Mouse (Mus musculus) heart, postnatal 4 days (tissue): Measurements from ENCODE around the gene Sncg. TPM values are rescaled to one million over a fixed set of nuclear protein-coding genes. Genes with fewer than 3 reads are reported as not detected.
"Not testable (repeated sequence)": the region's sequence is repeated elsewhere in the genome, so short reads cannot be mapped to it uniquely, and the experiment has no call there.

Source experiments
- DNase-seq: peaks from one replicate; pipeline ENCODE4 v3.0.0; 2021
- total RNA-seq, 2 experiments: library from RNA; stranded (reverse); gene quantifications; 2 replicates each; pipeline ENCODE4 v1.2.3; 2021

The Sncg gene
- 1 to 10 TPM; 2.3 to 2.9 TPM for total RNA-seq

DNA sequence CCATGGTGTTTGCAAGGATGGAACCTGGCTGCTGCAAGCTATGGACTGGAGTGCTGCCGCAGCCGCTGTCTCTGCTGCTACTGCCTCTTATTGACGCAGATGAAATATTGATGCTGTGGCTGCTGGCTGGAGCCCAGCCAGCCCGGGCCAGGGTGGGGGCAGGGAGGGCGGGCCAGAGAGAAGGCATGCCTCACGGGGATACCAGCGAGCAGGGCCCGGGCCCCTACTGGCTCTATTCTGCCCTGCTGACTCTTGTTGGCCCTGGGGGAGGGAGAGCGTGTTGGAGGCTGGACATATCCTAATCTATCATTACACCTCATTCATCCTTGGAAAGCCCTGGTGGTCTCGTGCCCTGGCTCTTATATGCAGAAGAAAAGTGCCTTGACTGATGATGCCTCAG, at the start of gene Sncg:
Sncg (minus strand) TSS at position 213 of the 400 bp plus-strand sequence.
- DNase-seq, result no peak

DNA sequence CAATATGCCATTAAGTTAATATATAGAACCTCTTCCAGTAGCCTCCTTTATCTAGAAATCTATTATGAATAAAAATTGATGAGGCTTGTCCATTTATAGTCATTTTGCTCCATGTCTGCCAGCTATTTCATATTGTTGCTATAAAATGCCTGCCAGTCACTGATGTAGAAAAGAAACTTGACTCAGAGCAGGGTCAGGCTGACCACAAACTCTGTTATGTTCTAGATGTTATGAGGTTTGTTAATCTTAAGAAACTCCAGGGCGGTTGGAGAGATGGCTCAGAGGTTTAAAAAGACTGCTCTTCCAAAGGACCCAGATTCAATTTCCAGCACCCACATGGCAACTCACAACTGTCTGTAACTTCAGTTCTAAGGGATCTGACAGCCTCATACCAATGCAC, 46.5 kb upstream of the Sncg start:
- DNase-seq, result no peak

DNA sequence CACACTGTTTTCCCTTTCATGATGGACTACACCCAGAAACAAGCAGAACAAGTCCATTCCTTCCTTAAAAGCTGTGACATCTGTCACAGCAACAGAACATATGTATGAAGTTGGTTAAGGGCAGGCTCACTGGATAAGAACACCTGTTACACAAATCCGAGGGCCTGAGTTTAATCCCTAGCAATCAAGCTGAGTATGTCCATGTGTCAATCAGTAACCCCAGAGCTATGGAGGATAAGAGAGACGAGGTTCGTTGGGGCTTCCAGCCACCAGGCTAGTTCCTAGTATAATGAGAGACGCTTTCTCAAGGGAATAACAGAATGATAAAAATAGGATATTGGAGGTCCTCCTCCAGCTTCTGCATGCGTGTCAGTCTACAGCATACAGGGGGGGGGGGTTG, 42.9 kb upstream of the Sncg start:
- DNase-seq, result no peak

DNA sequence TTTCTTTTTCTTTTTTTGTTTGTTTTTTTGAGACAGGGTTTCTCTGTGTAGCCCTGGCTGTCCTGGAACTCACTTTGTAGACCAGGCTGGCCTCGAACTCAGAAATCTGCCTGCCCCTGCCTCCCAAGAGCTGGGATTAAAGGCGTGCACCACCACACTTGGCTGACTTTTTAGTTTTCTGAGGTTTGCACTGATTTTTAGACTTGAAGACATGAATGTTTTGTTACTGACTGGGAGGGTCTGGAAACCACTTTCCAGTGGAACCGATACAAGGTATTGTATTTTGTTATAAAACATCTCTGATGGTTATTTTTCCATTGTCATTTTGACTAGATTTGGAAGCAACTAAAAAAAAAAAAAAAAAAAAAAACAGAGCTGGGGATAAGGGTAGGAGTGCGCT, 42.4 kb upstream of the Sncg start:
- not testable (repeated sequence) for DNase-seq

DNA sequence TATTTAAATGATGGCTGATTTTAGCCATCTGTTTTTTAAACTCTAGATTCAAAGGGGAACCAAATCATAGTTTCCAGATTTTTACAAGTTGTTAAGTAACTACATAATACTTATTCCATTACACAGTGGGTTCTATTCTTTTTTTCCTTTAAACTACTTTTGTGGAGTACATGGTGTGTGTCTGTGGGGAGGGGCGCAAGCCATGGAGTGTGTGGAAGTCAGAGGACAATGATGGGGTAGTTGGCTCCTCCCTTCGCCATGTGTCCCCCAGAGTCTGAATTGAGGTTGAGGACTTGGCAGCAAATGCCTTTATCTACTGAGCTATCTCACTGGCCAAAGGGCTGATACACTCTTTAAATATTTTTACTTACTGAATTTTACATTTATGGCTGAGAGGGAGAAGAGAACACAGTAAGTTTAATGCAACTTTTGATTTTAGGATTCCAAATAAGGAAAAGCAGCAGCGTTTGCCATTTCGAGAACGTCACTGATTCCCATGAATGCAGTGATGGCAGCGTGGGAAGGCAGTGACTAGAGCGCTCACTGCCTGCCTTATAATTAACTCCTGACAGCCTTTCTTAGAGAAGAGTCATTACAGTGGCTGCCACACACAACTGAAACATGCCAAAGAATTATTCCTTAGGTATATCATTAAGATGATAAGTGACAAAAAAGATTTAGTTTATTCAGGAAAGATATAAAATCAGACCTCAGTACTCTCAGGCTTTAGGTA, 37.7 kb upstream of the Sncg start:
- no peak for DNase-seq

DNA sequence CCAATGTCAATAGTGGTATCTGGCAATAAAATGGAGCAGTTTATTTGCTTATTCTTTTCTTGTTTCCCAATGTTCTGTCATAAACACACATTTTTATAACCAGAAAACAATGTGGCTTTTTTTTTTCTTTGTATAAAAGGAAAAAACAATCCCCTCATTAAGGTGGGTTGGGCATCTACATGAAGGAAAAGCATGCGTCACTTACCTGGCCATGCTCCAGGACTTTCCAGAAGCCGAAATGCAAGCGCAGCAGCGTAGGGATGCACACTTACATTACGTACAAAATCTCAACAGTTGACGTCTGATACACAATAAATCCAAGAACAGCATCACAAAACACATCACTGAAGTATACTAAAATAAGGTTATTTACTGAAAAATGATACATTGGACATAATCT, 36.1 kb upstream of the Sncg start:
- DNase-seq, result no peak

DNA sequence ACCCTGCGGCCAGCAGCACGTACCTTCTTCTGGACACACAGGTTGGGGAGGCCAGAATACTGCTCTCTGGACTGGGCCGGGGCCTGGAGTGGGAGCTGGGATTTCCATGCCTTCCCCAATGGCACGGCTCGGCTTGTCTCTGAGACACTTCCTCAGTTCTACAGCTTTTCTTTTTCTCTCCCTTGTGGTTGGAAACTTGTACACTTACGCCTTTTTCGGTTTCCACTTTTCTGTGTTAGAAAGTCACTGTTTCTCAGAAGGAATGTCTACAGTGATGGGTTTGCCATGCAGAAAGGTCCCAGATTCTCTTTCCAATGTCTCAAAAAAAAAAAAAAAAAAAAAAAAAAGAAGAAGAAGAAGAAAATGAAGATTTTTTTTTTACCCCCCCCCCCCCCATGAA, 28.8 kb upstream of the Sncg start:
- no peak for DNase-seq

DNA sequence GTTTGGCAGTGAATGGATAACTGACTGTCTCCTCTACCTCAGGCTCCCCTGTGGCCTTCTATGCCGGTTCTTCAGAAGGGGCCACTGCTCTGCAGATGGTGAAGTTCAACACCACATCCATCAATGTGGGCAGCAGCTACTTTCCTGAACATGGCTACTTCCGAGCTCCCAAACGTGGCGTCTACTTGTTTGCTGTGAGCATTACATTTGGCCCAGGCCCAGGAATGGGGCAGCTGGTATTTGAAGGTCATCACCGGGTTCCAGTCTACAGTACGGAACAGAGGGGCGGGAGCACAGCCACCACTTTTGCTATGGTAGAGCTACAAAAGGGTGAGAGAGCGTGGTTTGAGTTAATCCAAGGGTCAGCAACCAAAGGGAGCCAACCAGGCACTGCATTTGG, 28.3 kb upstream of the Sncg start:
- peak; percentile 57 for DNase-seq

DNA sequence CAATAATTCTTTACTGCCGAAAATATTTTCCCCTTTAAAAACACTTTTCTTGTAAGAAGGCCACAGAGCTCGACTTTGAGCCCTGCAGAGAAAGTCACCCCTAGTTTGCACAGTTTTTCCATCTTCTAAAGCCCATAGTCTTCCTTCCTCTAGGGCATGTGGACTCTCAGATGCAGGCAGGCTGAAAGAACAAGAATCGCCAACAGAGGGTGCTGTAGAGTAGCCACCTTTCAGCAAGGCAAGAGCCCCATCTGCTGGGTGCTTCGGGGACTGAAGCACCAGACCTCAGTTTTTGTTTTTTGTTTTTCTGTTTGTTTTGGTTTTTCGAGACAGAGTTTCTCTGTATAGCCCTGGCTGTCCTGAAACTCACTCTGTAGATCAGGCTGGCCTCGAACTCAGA, 26.5 kb upstream of the Sncg start:
- peak; percentile 88 for DNase-seq

DNA sequence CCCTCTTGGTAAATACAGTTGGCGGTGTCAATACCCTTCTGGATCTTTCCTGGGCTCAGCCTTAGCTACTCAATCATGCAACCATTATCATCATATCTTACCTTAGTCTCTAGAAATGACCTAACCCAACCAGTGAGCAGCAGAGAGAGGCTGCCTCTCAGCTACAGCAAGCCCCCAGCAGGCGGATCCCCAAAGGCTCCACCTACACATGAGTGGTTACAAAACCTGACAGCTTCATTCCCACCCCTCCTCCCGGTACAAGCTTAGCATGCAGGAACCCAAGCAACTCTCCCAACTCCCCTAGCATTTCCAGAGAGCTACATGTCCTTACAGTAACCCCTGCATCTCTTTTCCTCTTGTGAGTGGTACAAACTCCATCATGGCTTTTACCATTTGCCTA, 25.4 kb upstream of the Sncg start:
- DNase-seq, result no peak

DNA sequence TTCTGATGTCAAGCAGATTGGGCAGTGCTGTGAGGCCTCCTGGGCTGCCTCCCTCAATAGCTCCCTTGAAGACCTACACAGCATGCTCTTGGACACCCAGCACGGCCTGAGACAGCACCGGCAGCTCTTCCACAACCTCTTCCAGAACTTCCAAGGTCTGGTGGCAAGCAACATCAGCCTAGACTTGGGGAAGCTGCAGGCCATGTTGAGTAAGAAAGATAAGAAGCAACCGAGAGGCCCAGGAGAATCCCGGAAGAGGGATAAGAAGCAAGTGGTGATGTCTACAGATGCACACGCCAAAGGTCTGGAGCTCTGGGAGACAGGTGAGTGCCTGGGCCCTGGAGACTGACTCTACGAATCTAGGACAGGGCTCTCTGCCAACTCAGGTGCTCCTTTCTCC, 24.7 kb upstream of the Sncg start:
- DNase-seq, result no peak

DNA sequence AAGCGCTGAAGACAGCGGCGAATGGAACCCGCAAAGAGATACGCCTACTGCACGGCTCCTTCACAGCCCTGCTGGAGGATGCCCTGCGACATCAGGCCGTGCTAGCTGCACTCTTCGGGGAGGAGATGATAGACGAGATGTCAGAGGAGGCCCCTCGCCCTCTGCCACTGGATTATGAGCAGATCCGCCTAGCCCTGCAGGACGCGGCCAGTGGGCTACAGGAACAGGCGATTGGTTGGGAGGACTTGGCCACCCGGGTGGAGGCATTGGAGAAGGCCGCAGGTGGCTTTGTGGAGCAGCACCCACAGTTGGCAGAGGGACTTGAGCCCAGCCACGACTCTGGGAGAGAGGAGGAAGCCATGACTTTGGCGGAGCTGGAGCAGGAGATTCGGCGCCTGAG, 24.3 kb upstream of the Sncg start:
- no peak for DNase-seq

DNA sequence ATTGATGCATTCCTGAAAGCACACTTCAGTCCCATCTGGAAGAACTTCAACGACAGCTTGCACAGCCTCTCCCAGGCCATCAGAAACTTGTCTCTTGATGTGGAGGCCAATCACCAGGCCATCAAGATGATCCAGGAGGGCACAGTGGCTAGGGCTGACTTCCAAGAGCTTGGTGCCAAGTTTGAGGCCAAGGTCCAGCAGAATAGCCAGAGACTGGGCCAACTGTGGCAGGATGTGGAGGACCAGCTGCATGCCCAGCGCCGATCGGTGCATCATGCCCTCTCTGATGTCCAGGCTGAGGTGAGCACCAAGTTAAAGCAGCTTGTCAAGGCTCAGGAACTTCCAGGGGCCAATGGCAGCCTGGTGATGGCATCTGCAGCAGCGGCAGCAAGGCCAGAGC, 23.3 kb upstream of the Sncg start:
- no peak for DNase-seq

DNA sequence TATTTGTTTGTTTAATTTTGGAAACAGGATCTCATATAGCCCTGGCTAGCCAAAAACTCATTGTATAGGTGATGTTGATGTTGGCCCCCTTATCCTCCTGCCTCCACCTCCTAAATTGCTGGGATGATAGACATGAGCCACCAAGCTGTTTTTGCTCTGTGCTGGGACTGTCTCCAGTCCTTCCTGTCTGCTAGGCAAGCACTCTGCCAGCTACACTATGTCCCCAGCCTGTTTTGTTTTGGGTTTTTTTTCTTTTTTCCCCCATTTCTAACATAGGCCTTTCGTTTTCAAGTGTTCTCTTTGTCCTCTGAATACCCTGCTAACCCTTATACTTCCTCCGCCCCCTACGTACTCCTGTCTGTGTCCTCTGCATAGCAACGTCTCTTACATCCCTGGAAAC, 18.7 kb upstream of the Sncg start:
- DNase-seq, result no peak

DNA sequence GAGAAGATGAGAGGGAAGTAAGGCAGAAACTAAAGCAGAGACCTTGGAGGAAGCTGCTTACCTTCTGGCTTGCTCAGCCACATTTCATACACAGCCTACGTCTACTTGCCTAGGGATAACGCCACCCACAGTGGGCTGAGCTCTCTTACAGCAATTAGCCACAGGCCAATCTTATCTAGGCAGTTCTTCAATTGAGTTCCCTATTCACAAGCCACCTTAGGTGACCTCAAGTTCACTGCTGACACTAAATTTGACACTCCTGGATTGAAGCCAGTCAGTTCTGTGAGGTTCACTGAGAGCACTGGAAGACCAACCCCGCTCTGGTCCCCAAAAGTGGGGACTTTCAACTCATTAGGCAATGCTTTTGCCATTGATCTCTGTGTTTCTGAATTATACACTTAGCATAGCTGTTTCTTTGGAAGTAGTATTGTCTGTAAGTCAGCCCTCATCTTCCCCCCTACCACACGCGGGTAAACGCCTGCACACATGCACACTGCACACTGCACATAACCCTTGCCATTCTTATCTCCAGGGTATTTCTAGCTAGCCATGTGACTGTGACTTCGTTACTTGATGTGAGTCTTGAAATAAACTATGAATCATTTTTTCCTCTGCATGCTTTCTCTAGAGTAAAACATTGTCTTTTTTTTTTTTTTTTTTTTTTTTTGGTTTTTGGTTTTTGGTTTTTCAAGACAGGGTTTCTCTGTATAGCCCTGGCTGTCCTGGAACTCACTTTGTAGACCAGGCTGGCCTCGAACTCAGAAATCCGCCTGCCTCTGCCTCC, 8.5 kb upstream of the Sncg start:
- DNase-seq, result no peak

DNA sequence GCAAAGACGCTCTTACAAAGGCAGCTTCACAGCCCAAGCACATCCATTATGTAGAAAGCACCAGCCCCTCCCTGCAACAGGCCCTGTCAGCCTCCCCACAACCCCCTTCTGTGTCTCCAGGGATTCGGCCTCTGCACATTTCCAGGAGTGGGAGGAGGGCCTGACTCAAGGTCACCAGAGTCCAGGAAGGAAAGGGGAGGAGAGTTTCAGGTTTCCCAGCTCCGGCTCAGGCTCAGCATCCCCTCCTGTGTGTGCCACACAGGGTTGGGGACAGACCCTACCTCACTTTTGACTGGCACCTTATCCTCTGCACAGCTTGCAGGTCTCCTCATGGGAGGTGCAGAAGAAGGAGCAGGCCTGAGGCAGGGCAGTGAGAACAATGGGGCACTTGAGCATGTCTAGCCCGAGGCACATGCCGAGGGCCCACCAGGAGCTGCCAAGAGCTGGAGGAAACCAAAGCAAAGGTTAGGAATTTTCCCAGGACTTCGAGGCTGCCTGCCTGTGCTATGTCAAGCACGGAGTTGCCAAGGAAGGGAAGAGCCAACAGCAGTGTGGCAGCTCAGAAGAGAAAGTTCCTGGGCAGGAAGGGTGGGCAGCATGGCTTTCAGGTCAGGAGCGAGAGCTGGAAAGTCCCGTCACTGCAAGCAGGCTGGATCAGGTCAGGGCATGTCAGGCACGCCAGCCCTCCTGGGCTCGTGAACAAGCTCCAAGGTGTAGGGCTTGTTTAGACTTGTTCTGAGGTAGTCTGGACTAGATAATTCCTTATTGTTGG, 4.2 kb upstream of the Sncg start:
- peak; percentile 63 for DNase-seq

DNA sequence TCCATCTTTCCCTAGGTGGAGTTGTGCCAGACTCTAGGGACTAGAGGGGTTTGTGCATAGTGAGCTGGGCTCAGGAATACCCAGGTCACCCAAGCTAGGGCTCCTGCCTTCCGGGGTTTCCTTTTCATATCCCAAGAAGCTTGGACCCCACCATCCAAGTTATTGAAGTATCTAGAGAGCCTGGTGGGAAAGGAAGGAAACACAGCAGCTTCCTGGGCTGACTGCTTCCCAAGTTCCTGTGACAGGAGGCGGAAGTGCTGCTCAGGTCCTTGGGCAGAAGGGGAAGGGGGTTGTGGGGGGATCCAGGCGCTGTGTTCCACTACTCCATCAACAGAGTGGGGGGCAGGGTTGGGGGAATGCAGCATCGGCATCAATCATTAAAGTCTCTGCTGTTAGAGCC, 2.5 kb upstream of the Sncg start:
- no peak for DNase-seq

DNA sequence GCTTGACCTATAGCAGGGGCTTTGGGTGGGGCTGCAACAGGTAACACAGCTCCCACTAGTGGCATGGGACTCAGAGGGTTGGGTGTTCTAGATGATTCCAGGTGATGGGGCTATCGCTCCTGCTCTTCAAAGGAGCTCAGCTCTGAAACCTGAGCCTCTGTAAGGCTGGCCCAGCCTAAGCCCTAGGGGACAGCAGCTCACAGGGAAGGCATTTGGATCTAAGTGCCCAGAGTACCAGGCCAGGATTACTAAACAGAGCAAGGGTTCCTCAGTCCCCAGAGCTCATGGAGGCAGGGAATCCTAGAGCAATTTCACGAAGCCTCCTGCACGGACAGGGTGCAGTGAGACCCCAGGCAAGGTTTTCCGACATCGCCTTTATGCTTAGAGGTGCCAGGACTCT, 1.4 kb upstream of the Sncg start:
- no peak for DNase-seq

DNA sequence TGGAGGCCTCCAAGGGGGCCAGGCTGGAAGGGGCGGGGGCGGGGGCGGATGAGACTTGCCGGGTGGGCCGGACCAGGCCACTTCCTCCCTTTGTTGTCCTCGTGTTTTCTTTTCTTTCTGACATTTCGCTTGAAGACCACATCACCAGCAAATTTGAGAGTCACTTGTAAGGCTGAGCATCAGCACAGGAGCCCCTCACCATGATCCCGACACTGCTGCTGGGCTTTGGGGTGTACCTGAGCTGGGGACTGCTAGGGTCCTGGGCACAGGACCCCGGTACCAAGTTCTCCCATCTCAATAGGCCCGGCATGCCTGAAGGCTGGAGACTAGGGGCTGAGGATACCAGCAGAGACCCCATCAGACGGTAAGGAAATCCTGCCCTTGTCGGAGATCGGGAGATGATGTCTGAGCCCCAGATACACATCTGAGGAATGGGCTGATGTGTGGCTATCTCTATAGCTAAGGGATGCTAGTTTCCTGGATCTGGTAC, 871 bp upstream of the Sncg start, which contains the start of gene Mmrn2:
Mmrn2 (plus strand) TSS at position 51 of the 490 bp plus-strand sequence.
- no peak for DNase-seq

DNA sequence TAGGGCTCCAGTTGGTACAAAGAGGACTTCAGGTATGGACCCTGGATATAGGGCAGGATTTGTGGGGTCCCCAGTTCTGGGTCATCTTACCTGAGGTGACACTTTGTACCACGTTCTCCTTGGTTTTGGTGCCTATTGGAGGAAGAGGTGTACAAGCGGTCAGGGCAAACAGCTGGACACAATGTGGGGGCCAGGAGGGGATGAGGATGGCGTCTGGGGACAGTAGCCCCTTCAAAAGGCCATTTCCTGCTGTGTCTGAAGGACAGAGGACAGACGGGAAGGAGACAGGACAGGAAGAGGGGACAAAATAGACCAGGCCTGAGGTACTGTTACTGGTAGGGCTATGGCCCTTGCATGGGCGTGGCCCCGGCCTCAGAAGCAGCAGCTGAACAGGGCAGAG, 1.0 kb downstream of the Sncg start:
- DNase-seq, result no peak

DNA sequence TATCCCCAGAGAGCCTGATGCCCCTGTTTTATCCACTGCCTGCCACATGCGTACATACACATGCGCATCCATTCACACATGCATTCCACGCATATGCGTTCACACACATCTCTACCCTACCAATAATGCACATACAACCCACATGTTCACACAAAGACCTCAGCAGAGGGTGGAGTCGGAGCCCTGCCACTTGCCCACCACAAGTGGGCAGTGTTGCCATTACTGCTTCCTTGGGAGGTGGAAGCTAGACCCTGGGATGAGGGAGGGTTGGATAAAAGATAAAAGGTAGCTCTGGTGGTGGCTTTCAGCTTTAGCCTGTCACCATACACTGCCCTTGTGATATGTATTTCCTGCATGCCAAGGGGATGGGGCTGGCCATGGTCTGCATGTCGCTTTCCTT, 1.9 kb downstream of the Sncg start:
- peak; percentile 84 for DNase-seq

DNA sequence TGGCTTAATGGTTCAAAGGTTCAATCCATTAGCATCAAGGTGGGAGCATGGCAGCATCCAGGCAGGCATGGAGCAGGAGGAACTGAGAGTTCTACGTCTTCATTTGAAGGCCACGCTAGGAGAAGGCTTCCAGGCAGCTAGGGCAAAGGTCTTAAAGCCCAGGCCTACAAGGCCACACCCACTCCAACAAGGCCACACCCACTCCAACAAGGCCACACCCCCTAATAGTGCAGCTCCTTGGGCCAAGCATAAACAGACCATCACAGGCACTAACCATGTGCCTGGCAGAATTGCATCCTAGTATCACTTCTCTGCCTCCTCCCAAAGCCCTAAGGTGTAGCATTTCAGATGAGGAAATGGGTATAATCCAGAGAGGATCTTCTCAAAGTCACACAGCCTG, 2.8 kb downstream of the Sncg start:
- no peak for DNase-seq

DNA sequence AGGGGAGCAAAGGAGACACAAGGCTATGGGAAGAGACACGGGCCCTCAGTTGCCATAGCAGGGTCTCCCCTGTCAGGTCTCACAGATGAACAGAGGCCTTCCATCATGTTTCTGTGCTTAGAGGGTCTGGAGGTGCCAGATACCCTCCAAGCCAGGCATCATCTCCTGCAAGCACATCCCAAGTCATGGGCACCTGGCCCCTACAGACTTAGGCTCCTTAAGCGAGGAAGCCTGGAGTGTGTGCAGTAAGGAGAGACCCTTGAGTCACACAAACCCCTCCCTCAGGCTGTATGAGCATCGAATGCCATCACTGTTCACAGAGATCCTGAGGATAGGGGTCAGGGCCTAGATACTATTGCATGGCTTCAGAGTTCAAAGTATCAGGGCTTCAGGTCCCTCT, 3.7 kb downstream of the Sncg start:
- DNase-seq, result no peak
